Mouse (Mus musculus) MN1 (cell line): ENCODE results near the gene Rad51b.

Source experiments
- DNase-seq: peaks from one replicate; pipeline ENCODE4 v3.0.0-alpha.2; 2016; ENCODE audit warnings: low spot score

Gene Rad51b

GRCm38 (mm10) chr12:79492175-79492574 is 195.1 kb downstream of the Rad51b start:
- DNase-seq: peak; percentile 26

- DNase-seq: no peak
Measured at GRCm38 (mm10) chr12:79492613-79493012, 195.5 kb downstream of the Rad51b start.

- no peak for DNase-seq
Measured at GRCm38 (mm10) chr12:79493481-79493880, 196.4 kb downstream of the Rad51b start.

DNA sequence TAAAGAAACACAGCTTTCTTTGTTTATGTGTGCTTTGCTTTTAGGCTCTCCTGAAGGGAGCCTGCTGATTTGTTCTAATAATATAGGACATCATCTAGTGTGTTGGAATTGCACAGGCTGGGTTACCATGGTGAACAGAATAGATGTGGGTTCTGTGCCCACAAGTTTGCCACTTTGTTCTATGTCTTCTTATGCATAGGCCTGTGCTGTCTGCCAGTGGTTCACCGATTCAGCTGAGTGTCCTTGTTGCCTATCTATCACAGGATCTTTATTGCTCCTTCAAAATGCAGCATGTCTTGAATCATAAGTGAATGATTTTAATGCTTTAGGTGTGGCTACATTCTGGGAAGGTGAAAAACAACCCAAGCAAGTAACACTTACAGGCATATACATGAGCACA is 201.2 kb downstream of the Rad51b start:
- no peak for DNase-seq

DNA sequence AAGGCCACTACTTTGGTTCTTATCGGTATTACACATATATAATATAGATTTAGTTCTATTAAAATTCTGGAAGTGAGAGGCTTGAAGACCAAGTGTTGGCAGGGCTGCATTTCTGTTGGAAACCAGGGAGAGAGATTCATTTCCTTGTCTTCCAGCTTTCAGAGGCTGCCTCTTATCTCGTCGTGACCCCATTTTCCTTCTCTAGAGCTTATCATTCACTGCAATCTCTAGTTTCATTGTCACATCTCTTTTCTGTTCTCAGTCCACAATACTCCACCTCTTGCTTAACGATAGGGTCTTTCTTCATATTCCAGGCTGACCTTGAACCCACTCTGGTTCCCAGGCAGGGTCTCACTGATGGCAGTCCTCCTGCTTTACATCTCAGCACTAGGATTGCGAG is 202.7 kb downstream of the Rad51b start:
- DNase-seq: no peak

- DNase-seq: peak; percentile 21
Measured at GRCm38 (mm10) chr12:79501877-79502276, 204.8 kb downstream of the Rad51b start.

DNA sequence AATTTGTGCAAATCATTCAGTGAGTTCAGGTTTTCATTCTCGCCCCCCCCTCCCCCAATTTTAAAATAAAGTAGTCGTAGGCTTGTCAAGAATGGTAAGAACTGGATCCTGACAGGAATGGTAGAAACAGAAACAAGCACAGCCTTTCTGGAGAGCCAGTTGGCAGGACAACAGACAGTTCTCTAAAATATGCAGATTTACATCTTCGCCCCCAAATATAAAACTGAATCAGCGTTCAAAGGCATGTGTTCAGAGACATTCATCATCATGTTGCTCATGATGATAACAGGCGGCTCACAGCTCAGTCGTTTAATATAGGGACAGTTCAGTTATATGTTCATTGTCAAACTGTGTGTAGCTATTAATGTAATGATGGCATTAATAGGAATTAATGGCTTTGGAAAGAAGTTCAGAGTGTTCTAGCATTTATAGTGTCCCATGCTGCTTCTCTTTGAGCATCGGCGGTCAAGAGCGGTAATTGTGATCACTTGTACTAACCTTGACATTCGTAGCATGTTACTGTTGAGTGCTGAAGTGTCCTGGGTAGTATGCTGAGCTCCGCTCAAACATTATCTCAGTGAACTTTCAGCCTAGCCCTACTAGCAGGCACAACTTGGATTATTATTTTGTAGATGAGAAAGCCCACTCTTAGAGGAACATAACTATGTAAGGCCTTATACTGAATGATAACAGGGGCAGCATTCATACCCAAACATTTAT is 205.9 kb downstream of the Rad51b start:
- DNase-seq: no peak

- DNase-seq: peak; percentile 88
Measured at GRCm38 (mm10) chr12:79503582-79504515, 206.8 kb downstream of the Rad51b start.

DNA sequence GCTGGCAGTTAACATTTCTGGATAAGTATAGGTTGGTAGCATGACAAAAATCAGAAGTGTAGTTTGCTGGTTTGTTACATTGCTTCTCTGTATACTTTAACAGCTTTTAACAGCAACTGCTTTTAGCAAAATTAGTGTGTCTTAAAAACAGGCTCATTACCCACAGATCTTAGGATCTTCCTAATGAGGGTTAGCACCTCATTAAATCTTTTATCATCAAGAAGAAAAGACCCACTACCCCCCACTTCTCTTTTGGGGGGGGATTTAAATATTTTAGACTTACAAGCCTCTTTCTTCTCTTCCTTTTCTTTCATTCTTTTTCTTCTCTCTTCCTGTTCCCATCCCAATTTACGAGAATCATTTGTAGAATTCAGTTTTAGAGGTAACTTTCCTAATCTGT is 207.6 kb downstream of the Rad51b start:
- DNase-seq: no peak

DNA sequence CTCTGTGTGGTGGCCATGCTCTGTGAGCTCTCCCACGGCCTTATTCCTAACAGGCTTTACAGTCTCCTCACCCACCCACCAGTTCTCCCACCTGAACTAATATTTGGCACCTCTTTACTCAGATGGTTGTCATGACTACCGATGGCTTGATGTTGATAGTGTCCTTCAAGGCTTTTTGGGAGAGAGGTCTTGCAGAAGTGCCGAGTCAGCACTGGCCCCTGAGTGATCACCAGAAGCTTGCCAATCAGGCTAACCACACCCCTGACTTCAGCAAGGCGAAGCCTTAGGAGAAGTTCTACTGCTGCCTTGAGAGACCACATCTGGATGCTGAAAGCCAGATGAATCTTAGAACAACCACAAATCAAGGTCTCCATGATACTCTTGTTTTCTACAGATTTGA is 209.3 kb downstream of the Rad51b start:
- DNase-seq: peak; percentile 29

DNA sequence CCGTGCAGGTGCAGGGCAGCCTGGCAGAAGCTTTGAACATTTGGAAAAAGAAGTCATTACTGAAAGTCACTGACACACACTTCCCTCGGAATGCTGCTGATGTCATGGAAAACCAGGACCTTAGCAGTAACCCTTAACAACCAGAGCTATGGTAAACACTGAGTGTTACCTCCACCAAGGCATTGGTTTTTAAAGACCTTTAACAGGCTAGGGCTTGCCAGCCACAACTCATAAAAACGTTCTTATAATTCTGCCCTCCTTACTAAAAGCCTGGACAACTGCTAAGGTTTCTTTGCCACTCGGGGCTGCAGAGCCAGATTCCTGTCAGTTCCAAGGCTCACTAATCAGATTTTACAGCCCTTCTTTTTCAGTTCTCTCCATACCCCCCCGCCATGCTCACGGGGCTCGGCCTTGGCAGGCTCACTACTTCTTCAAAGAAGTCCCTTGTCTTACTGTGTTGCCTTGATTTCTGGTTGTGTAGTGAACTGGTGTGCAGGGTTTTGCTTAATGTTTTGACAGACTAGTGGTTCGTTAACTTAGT is 210.1 kb downstream of the Rad51b start:
- DNase-seq: peak; percentile 81

- no peak for DNase-seq
Measured at GRCm38 (mm10) chr12:79511454-79512204, 214.5 kb downstream of the Rad51b start.

- no peak for DNase-seq
Measured at GRCm38 (mm10) chr12:79512205-79512886, 215.3 kb downstream of the Rad51b start.

DNA sequence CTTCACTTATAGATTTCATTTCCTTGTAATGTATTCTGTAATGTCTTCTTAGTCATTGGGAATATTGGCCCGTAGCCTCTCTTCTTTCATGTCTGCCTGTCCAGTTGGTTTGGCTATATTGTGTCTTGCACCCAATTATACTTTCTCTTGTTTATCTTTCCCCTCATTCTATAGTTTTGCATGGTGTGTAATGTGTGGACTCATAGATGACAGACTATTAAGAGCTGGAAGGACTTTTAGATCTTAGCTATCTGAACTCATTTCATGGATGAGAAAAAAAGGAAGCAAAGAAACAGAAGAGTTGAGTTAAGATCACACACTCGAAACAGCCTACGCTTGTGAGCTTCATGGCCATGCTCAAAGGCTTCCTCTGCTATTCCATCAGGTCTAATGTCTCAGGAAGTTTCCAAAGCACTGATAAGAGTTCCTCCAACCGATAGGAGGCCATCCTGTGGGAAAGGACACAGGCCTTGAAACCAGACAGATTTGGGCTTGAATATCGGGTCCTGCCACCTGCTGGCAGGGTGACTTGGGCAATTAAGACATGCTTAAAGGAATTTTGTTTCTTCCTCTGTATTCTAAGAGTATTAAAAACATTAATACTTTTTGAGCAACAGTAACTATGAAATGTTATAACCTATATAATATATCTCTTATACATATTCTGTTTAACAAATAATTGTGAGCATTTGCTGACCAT is 216.1 kb downstream of the Rad51b start:
- DNase-seq: no peak

DNA sequence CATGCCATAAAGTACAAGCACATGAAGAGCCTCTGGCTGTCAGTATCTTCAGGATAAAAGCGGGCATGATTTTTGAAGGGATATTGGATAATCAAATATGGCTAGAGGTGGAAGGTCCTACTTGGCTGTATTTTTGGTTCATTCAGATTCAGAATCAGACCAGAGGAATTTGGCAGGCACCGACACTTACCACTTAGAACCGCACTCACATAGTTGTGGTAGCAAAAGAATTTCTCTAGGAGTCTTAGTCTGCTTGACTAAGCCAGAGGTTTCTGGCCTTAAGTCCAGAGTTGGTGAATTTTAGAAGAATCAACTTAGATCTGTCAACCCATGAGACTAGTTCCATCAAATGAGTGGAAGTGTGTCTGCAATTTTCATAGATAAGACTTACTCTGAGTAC is 217.6 kb downstream of the Rad51b start:
- DNase-seq: no peak

- no peak for DNase-seq
Measured at GRCm38 (mm10) chr12:79522374-79522773, 225.3 kb downstream of the Rad51b start.

DNA sequence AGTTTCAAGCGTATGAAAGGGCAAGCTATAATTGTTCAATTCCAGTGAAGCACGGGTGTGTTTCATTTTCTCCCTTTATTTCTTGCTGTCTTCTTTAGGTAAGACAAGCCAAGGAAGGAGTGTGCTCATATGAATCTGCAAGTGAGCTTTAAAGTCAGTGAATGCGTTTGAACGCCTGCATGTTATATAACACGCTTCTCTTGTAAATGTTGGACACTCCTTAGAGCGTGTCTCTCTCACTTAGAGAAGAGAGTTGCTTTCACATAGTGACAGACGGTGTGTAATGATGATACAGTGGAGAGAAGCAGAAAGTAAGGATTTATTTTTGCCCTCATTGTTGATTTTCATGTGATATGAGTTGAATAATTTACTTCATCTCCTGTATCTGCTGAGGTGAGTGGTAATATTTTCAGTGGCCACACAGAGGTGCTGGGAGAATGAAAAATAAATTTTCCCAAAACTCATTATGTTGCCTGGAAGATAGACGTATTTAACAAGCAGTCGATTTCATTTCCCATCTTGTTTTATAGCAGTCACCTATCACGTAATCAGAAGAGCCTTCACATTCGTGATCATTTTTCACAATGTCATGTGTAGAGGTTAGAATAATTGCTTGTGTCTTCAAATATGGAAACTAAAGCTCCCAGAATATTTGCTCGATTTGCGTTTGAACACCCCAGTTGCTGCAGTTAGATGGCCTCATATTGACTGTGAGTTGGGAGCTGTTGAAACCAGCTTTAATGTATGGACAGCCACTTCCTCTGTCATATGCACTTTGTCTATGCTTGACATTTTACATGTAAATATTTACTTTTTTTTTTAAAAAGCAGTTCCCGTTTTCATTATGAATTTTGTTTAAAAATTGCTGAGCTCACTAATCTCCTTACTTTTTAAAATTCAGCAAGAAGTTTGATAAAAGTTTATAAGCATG is 228.1 kb downstream of the Rad51b start:
- DNase-seq: no peak

DNA sequence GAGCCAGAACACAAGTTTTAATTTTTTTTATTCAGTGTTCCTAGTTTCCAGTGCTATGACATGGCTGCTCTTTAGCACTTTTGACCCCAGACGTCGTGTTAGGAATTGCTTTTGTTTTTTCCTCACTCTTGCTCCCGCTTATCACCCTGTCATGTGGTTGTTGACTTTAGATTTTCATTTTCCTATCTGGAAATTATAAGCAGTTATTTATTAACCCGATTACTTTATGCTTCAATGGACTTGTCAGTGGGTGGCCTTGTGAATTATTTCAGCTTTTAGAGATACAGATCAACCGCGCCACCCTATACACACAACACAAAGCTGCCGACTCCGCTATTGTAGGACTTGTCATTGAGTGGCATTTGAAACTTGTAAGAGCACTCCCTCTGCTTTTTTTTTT is 228.8 kb downstream of the Rad51b start:
- no peak for DNase-seq

GRCm38 (mm10) chr12:79527222-79527621 is 230.1 kb downstream of the Rad51b start:
- DNase-seq: no peak
